Mouse (Mus musculus): Measurements from ENCODE around the gene Armcx4. TPM values are rescaled to one million over a fixed set of nuclear protein-coding genes. Genes with fewer than 3 reads are reported as not detected.

The Armcx4 gene
- 5.6 and 5.7 TPM in 2 replicates for polyA plus RNA-seq (2015; fragmentation: Nextera tagmentation; extraction: Ambion mirVana)

DNA sequence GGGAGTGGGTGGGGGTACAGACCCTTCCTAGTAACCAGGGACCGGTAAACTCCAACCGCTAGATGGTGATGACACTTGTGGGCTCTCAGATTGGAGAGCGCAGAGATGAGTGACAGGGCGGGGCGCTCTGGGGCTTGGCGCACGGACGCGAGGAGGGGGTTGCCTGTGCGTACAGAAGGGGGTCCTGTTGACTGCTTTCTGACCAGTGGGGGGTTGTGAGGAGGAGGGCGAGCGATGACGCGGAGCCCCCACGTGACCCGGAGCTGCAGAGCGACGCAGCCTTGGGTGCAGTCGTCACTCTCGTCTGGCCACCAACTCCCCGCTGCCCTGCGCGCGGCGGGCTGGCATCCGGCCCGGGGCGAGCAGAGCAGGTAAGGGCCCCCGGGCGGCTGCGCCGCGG, at the start of gene Armcx4:
Armcx4 (plus strand) TSS at position 253 of the 400 bp plus-strand sequence.
- H3K4me1 ChIP-seq (replicated peaks), result peaks cover 14% of the 10 kb centered on the region
- 12% methylated on average over 15 of the region's 33 CpGs for WGBS
- ATAC-seq (ENCODE audit: low read depth), result peak; percentile 95
- no peaks in the 10 kb centered on the region for H3K9me3 ChIP-seq
- H3K4me2 ChIP-seq, result peak within 1 kb of the TSS; percentile 67
- peak within 1 kb of the TSS; percentile 93 for H3K27ac ChIP-seq (replicated peaks)
- H3K36me3 ChIP-seq, result peaks cover 27% of the 10 kb centered on the region
- peaks cover 3% of the 10 kb centered on the region; the same call in 1 of the 2 replicates for H3K27me3 ChIP-seq
- peak within 1 kb of the TSS; percentile 80 for H3K9ac ChIP-seq
- peak within 1 kb of the TSS; percentile 54 for H3K4me3 ChIP-seq

DNA sequence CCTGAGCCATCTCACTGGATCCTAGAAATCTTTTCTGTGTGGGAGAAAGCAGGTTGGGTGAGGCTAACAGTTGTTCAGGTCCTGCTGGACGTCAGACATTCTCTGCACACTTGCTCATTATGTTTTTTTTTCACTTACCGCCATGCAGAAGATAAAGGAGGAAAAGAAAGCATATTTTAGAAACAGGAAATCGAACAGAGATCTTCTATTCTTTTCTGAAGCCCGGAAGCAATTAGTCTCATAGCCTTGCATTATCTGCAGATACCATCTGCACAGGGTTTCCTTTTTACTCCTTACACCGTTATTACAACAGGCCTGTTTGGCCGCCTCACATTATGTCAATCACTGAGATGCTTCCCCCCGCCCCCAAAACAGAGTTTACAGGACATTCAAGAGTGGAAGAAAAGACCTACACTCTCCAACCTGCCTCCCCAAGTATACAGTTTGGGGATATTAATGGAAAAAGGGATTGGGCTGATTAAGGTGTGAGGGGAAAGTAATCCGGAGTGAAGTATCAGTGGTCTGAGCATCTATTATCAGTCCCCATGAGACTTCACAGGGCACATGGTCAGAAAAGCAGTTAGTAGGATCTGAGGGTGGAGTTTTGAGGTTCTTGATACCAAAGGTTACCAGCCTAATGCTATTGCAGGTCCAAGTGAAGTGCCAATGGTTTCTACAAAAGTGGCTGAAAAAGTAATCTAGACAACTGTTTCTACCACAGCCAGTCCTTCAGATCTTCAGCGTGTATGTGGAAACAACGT, 45.1 kb upstream of the Armcx4 start:
- ATAC-seq (ENCODE audit: low read depth), result no peak
- Histone ChIP-seq H3K4me3 (no peak overlapping the region), H3K9me3 (no peaks in the 10 kb centered on the region), H3K4me1 (replicated peaks) (no peaks in the 10 kb centered on the region), H3K4me2 (no peak overlapping the region), H3K9ac (no peak overlapping the region), H3K27ac (replicated peaks) (no peak overlapping the region), H3K27me3 (no peaks in the 10 kb centered on the region), H3K36me3 (no peaks in the 10 kb centered on the region)
- 74% methylated on average over 10 of the region's 10 CpGs for WGBS

GRCm38 (mm10) chrX:134646338-134646737, 40.0 kb upstream of the Armcx4 start:
- no peaks in the 10 kb centered on the region for H3K9me3 ChIP-seq
- no peak overlapping the region for H3K4me2 ChIP-seq
- ATAC-seq (ENCODE audit: low read depth), result no peak
- no peaks in the 10 kb centered on the region for H3K36me3 ChIP-seq
- no peak overlapping the region for H3K9ac ChIP-seq
- H3K4me1 ChIP-seq (replicated peaks), result no peaks in the 10 kb centered on the region
- 96% methylated on average over 1 of the region's 1 CpGs for WGBS
- no peaks in the 10 kb centered on the region for H3K27me3 ChIP-seq
- H3K4me3 ChIP-seq, result no peak overlapping the region
- H3K27ac ChIP-seq (replicated peaks), result no peak overlapping the region

DNA sequence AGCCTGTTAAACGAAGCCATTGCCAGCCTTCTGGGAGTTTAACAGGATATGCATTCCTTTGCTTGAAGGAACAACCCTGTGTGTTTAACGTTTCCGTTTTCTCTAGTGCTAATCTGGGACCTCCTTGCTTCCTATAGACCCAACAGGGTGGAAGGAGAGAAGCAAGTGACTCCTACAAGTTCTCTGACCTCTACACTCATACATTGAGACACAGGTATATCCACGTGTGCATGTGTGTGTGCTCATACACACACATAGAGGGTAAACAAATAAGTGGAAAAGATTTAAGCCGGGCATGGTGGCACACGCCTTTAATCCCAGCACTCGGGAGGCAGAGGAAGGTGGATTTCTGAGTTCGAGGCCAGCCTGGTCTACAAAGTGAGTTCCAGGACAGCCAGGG, 38.9 kb upstream of the Armcx4 start:
- H3K36me3 ChIP-seq, result no peaks in the 10 kb centered on the region
- H3K27ac ChIP-seq (replicated peaks), result no peak overlapping the region
- H3K9me3 ChIP-seq, result no peaks in the 10 kb centered on the region
- H3K4me2 ChIP-seq, result no peak overlapping the region
- no peak for ATAC-seq (ENCODE audit: low read depth)
- 0 out of 2 replicates have a peak, but pooled peaks cover 3% of the 10 kb centered on the region for H3K27me3 ChIP-seq
- H3K4me3 ChIP-seq, result no peak overlapping the region
- WGBS, result 75% methylated on average over 8 of the region's 8 CpGs
- no peak overlapping the region for H3K9ac ChIP-seq
- H3K4me1 ChIP-seq (replicated peaks), result no peaks in the 10 kb centered on the region

DNA sequence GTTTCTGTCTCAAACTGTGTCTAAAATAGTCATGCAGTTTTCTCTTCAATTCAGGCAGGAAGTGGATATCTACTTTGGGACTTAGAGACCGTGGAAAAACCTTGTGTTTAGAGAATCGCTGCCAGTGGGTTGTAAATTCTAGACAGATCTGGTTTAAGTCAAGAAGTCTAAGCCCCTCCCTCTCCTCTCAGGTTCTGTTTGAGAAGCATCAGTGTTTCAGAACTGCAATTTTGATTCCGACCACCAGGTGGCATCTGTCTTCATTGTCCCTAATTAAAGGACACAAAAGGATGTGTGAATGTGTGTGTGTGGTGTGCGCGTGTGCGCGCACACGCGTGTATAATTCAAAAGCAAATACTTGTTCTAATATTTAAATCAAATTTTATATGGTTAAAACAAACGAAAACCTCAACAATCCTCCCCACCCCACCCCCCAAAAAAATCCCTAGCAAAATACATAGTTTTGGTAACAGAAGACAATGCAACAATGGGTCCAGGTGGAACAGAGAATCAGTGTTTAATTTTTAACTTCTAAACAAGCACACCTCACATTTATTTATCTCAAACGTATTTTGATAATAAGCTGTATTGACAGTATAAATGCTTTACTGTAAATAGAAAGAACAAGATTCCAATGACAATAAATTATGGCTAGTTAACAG, 38.2 kb upstream of the Armcx4 start:
- Histone ChIP-seq H3K9me3 (no peaks in the 10 kb centered on the region), H3K4me2 (peak overlapping the region; percentile 34; the same call in 1 of the 2 replicates)

DNA sequence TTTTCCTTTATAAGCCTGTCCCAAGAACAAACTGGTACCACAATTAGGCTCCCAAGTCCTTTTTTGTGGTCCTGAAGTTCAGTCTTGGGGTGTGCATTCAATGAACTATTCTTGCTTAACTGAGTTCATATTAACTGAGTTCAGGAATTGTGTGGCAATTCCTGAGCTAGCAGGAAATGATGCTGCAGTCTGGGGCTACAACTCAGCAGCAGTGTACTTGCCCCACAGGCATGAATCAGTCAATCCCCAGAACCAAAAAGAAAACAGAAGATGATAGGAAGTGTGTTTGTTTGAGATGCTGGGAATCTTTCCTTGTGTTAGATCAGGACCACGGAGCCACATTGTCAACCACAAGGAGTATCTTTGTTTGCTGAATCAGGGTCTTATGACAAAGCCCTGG, 34.3 kb upstream of the Armcx4 start:
- H3K9me3 ChIP-seq, result no peaks in the 10 kb centered on the region
- no peak overlapping the region for H3K4me3 ChIP-seq
- no peak overlapping the region for H3K9ac ChIP-seq
- ATAC-seq (ENCODE audit: low read depth), result no peak
- no peaks in the 10 kb centered on the region for H3K36me3 ChIP-seq
- H3K4me1 ChIP-seq (replicated peaks), result no peaks in the 10 kb centered on the region
- no peak overlapping the region for H3K4me2 ChIP-seq
- 0 out of 2 replicates have a peak, but pooled peaks cover 4% of the 10 kb centered on the region for H3K27me3 ChIP-seq
- WGBS, result 72% methylated on average over 1 of the region's 1 CpGs
- no peak overlapping the region for H3K27ac ChIP-seq (replicated peaks)

More for the DNA sequence above, 38.2 kb upstream of the Armcx4 start:
- no peaks in the 10 kb centered on the region for H3K4me1 ChIP-seq (replicated peaks)
- WGBS, result 21% methylated on average over 11 of the region's 11 CpGs
- H3K36me3 ChIP-seq, result no peaks in the 10 kb centered on the region
- no peak overlapping the region for H3K9ac ChIP-seq
- H3K27me3 ChIP-seq, result 0 out of 2 replicates have a peak, but pooled peaks cover 4% of the 10 kb centered on the region
- ATAC-seq (ENCODE audit: low read depth), result peak; percentile 84
- H3K4me3 ChIP-seq, result no peak overlapping the region
- no peak overlapping the region for H3K27ac ChIP-seq (replicated peaks)

- Histone ChIP-seq H3K9me3 (no peaks in the 10 kb centered on the region), H3K4me2 (no peak overlapping the region), H3K4me3 (no peak overlapping the region), H3K4me1 (replicated peaks) (no peaks in the 10 kb centered on the region), H3K27me3 (no peaks in the 10 kb centered on the region), H3K9ac (no peak overlapping the region), H3K27ac (replicated peaks) (no peak overlapping the region), H3K36me3 (no peaks in the 10 kb centered on the region)
- no peak for ATAC-seq (ENCODE audit: low read depth)
- 86% methylated on average over 5 of the region's 5 CpGs for WGBS
Measured at GRCm38 (mm10) chrX:134661586-134661985, 24.7 kb upstream of the Armcx4 start.

DNA sequence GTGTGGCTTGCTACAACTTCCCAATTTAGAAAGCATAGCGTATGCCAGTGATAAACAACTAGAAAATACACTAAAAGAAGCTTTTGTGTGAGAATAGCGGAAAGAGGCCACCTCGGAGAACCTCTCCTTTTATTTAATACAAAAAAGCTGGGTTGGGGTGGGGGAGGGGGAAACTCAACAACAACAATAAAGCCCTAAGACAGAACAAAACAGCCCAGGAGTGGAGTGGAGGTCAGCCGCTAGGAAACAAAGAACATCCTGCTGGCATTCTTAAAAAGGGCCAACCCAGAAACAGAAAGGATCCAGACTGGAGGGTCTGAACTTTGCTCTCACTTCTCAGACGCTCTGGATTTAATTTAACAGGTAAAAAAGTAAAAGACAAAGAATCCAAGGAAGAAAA, 11.3 kb upstream of the Armcx4 start:
- no peak overlapping the region for H3K27ac ChIP-seq (replicated peaks)
- no peak overlapping the region for H3K9ac ChIP-seq
- H3K9me3 ChIP-seq, result no peaks in the 10 kb centered on the region
- no peaks in the 10 kb centered on the region for H3K27me3 ChIP-seq
- no peak overlapping the region for H3K4me2 ChIP-seq
- H3K4me1 ChIP-seq (replicated peaks), result no peaks in the 10 kb centered on the region
- no peaks in the 10 kb centered on the region for H3K36me3 ChIP-seq
- H3K4me3 ChIP-seq, result no peak overlapping the region
- no peak for ATAC-seq (ENCODE audit: low read depth)
- WGBS, result 23% methylated on average over 5 of the region's 5 CpGs

DNA sequence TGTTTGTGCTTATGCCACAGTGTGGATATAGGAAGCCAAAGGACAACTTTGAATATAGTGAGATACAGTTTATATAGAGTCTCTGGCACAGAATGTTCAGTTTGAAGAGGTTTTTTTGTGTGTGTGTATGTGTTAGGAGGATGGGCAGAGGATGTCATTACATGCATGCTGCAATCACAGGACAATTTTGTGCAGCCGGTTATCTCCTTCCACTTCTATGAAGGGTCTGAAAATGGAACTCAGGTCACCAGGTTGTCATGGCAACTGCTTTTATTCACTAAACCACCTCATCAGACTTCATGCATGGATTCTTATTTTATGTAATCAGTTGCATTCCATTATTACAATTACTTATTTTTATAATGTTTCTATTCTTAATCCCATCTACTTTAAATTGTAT, 10.4 kb upstream of the Armcx4 start:
- H3K4me2 ChIP-seq, result no peak overlapping the region
- H3K4me3 ChIP-seq, result no peak overlapping the region
- no peaks in the 10 kb centered on the region for H3K36me3 ChIP-seq
- H3K4me1 ChIP-seq (replicated peaks), result no peaks in the 10 kb centered on the region
- no peak overlapping the region for H3K9ac ChIP-seq
- H3K9me3 ChIP-seq, result no peaks in the 10 kb centered on the region
- ATAC-seq (ENCODE audit: low read depth), result no peak
- 37% methylated on average over 1 of the region's 1 CpGs for WGBS
- no peaks in the 10 kb centered on the region for H3K27me3 ChIP-seq
- H3K27ac ChIP-seq (replicated peaks), result no peak overlapping the region

DNA sequence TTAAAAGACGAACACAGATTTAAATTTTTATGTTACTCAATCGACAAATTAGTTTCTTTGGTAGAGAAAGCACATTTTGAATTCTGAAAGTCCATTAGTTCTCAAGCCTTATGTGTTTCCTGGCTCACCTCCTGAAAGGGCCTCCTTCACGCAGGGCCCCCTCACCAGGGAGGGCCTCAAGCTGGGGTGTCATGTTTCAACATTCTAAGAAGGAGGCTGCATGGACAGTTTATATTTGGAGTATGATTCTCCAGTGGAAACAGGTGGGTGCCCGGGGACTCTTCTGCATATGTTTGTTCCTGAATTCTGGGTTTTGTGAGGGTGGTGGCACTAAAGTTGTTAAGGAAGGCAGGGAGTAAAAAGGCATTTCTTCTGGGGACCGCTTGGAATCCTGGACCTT, 1.4 kb upstream of the Armcx4 start:
- no peaks in the 10 kb centered on the region for H3K9me3 ChIP-seq
- peak overlapping the region; percentile 67 for H3K4me2 ChIP-seq
- H3K9ac ChIP-seq, result no peak overlapping the region; the same call in 1 of the 2 replicates
- WGBS, result 32% methylated on average over 5 of the region's 5 CpGs
- peaks cover 3% of the 10 kb centered on the region; the same call in 1 of the 2 replicates for H3K27me3 ChIP-seq
- peaks cover 14% of the 10 kb centered on the region for H3K4me1 ChIP-seq (replicated peaks)
- H3K4me3 ChIP-seq, result peak overlapping the region; percentile 21
- ATAC-seq (ENCODE audit: low read depth), result no peak
- peaks cover 14% of the 10 kb centered on the region for H3K36me3 ChIP-seq
- peak overlapping the region; percentile 38; the same call in 1 of the 2 replicates for H3K27ac ChIP-seq (replicated peaks)

DNA sequence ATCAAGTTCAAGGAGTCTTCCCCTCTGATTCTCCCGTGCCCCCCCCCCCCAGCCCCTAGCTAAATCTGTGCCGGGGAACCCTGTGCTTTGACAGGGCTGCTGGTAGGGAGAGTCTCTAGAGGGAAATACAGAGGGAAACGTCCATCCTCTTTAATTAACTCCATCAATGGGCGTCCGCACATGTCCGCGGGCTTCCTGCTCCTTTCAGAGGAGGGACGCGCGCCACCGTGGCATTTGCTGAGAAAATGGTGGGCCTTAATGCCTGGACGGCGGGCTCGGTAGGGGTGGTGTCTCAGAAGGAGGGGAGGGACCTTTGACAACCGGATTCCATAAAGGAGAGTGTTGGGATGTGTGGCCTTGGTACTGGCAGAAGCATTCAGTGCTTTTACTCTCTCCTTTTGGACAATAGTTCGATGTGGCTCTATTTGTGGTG, 436 bp downstream of the Armcx4 start:
- peaks cover 14% of the 10 kb centered on the region for H3K4me1 ChIP-seq (replicated peaks)
- H3K4me2 ChIP-seq, result peak overlapping the region; percentile 67
- ATAC-seq (ENCODE audit: low read depth), result peak; percentile 57
- H3K36me3 ChIP-seq, result peaks cover 32% of the 10 kb centered on the region
- H3K9me3 ChIP-seq, result no peaks in the 10 kb centered on the region
- H3K27me3 ChIP-seq, result peaks cover 3% of the 10 kb centered on the region; the same call in 1 of the 2 replicates
- peak overlapping the region; percentile 93 for H3K27ac ChIP-seq (replicated peaks)
- H3K9ac ChIP-seq, result peak overlapping the region; percentile 80
- WGBS, result 16% methylated on average over 13 of the region's 16 CpGs
- peak overlapping the region; percentile 54 for H3K4me3 ChIP-seq

DNA sequence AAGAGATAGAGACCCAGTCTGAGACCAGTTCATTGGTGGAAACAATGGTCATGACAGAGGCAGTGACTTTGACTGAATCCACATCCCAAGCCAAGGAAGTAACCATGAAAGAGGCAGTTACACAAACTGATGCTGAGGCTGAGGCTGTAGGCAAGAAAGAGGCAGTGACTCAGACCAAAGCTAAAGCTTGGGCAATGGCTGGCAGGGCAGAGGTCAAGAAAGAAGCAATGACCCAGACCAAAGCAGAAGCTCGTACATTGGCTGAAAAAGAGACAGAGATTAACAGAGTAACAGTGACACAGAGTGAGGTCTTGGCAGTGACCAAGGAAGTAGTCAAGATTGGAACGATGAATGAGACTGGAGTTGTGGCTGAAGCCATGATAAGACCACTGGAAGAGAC, 3.4 kb downstream of the Armcx4 start:
- WGBS, result 80% methylated on average over 2 of the region's 2 CpGs
- peaks cover 14% of the 10 kb centered on the region for H3K4me1 ChIP-seq (replicated peaks)
- H3K27ac ChIP-seq (replicated peaks), result no peak overlapping the region
- H3K36me3 ChIP-seq, result peaks cover 44% of the 10 kb centered on the region
- no peak overlapping the region for H3K4me2 ChIP-seq
- no peak overlapping the region for H3K4me3 ChIP-seq
- no peak overlapping the region for H3K9ac ChIP-seq
- no peak for ATAC-seq (ENCODE audit: low read depth)
- H3K27me3 ChIP-seq, result peaks cover 3% of the 10 kb centered on the region; the same call in 1 of the 2 replicates
- H3K9me3 ChIP-seq, result no peaks in the 10 kb centered on the region

Measured in neural tube, embryonic 13.5 days (tissue).